Mouse (Mus musculus) cerebellum, adult 2 months (tissue): ENCODE results near the gene Trim3. TPM values are rescaled to one million over a fixed set of nuclear protein-coding genes. Genes with fewer than 3 reads are reported as not detected.
A peak's percentile ranks its signal among the peaks of the same experiment; 100 is the strongest.

Experiments
- DNase-seq, 2 experiments: peaks; one replicate each; pipeline ENCODE4 v3.0.0; 2021
- H3K27ac ChIP-seq: fragments of 200-500 bp; 2 replicates; pipeline ENCODE4 v1.5.1; 2012; ENCODE audit warnings: low read length, control low read depth, inconsistent platforms; ENCODE audit not compliant: insufficient read depth
- H3K27me3 ChIP-seq: fragments of 200-500 bp; 2 replicates; pipeline ENCODE4 v1.6.1; 2012; ENCODE audit warnings: inconsistent platforms, mild to moderate bottlenecking, low read length, moderate library complexity; ENCODE audit not compliant: control insufficient read depth, insufficient read depth
- H3K4me1 ChIP-seq: fragments of 200-500 bp; 2 replicates; pipeline ENCODE4 v1.6.1; 2011; ENCODE audit warnings: low read length; ENCODE audit not compliant: control insufficient read depth, insufficient read depth
- H3K4me3 ChIP-seq: fragments of 200-500 bp; replicated peaks from 2 replicates; pipeline ENCODE3; 2011; ENCODE audit warnings: mild to moderate bottlenecking, low read depth, low read length, control low read depth; ENCODE audit not compliant: insufficient read depth
- CTCF ChIP-seq: fragments of 200-500 bp; IDR thresholded peaks from 2 replicates; pipeline ENCODE4 v1.5.1; 2011; ENCODE audit warnings: low read depth, mild to moderate bottlenecking, control low read depth, low read length, moderate library complexity, borderline replicate concordance; ENCODE audit not compliant: insufficient read depth
- POLR2A ChIP-seq: fragments of 200-500 bp; IDR thresholded peaks from 2 replicates; pipeline ENCODE4 v1.6.1; 2011; ENCODE audit warnings: low read length, control low read depth, borderline replicate concordance; ENCODE audit not compliant: insufficient read depth
- WGBS: fragments of 180-500 bp; shearing (Covaris S2); methylation state at CpG from one replicate; pipeline ENCODE4 v1.1.7; 2018; 5-methylcytosine and 5-hydroxymethylcytosine counted together
- polyA plus RNA-seq: library from polyadenylated mRNA; depleted of rRNA; stranded (reverse); fragments of >200 nt; gene quantifications from 2 replicates; pipeline ENCODE4 v1.2.3, GENCODE M21; 2012

Trim3 gene
- polyA plus RNA-seq, 1 experiment, result 332 TPM

GRCm38 (mm10) chr7:105635726-105636125 is 2.4 kb upstream of the Trim3 start:
- peak in 1 of 2 experiments; percentile 13 for DNase-seq
- no peak for TF ChIP-seq CTCF
- no peak for TF ChIP-seq POLR2A
- no peak overlapping the region for H3K27ac ChIP-seq
- H3K4me3 ChIP-seq, result no peak overlapping the region
- no peaks in the 10 kb centered on the region for H3K27me3 ChIP-seq
- peaks cover 12% of the 10 kb centered on the region for H3K4me1 ChIP-seq
- WGBS, result 73% methylated on average over 2 of the region's 2 CpGs

GRCm38 (mm10) chr7:105634272-105634920 is 1.0 kb upstream of the Trim3 start:
- DNase-seq, result peak in 1 of 2 experiments; percentile 29
- WGBS, result 64% methylated on average over 9 of the region's 9 CpGs
- TF ChIP-seq POLR2A (no peak), CTCF (no peak)
- Histone ChIP-seq H3K4me3 (no peak overlapping the region), H3K27me3 (no peaks in the 10 kb centered on the region), H3K4me1 (peaks cover 15% of the 10 kb centered on the region), H3K27ac (no peak overlapping the region)

DNA sequence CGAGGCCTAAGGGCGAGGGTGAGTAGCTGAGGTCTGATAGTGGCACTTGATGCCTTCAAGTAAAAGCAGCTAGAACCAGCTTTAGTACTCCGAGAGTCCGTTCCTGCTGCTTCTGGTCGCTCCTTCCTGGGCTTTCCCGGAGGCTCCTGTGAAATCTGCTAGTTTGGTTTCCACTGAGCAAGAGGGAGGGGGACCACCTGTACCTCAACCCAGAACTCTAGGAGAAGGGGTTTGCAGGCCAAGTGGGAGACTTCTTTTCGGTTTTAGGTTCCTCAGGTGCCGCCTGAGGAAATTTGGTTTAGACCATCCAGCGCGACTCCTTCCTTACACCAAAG is 397 bp upstream of the Trim3 start:
- H3K27me3 ChIP-seq, result no peaks in the 10 kb centered on the region
- peak overlapping the region; percentile 98 for H3K27ac ChIP-seq
- peaks cover 15% of the 10 kb centered on the region for H3K4me1 ChIP-seq
- no peak for TF ChIP-seq CTCF
- TF ChIP-seq POLR2A, result no peak
- no peak for DNase-seq
- H3K4me3 ChIP-seq, result peak overlapping the region; percentile 100
- WGBS, result 7% methylated on average over 10 of the region's 10 CpGs

GRCm38 (mm10) chr7:105632551-105632972 is 809 bp downstream of the Trim3 start:
- 1% methylated on average over 4 of the region's 4 CpGs for WGBS
- DNase-seq, result peak; percentile 84 to 90
- Histone ChIP-seq H3K4me1 (peaks cover 23% of the 10 kb centered on the region), H3K27me3 (no peaks in the 10 kb centered on the region), H3K27ac (peak overlapping the region; percentile 99), H3K4me3 (peak overlapping the region; percentile 100)
- TF ChIP-seq POLR2A, result peak; percentile 37; the same call in 1 of the 2 replicates
- no peak for TF ChIP-seq CTCF

DNA sequence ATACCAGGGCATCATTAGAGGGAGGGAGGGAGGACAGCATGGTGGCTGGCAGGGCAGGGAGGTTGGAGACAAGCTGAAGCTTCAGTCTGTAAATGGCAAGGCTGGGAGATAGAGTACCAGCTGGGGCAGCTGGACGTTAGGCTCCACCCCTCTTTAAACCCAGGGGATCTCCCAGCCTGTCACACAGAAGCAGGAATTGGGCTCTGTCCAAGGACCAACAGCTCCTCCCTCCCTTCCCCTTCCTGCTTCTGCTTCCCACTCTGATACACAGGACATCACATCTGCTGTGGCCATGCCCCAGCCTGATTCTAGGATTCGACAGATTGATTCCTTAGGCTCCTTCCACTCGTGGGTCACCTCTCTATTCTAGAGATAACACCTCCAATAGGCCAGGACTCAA is 4.7 kb downstream of the Trim3 start:
- Histone ChIP-seq H3K4me3 (no peak overlapping the region), H3K4me1 (peaks cover 41% of the 10 kb centered on the region), H3K27ac (peak overlapping the region; percentile 76), H3K27me3 (no peaks in the 10 kb centered on the region)
- no peak for TF ChIP-seq CTCF
- TF ChIP-seq POLR2A, result no peak
- WGBS, result 3% methylated on average over 3 of the region's 3 CpGs
- peak; percentile 42 to 62 for DNase-seq

GRCm38 (mm10) chr7:105625397-105625796 is 8.0 kb downstream of the Trim3 start:
- H3K27ac ChIP-seq, result peak overlapping the region; percentile 84
- peaks cover 55% of the 10 kb centered on the region for H3K4me1 ChIP-seq
- TF ChIP-seq POLR2A (0 out of 2 replicates have a peak, but pooled peaks have one; percentile 12), CTCF (no peak)
- peak overlapping the region; percentile 52 for H3K4me3 ChIP-seq
- peak; percentile 79 to 91 for DNase-seq
- H3K27me3 ChIP-seq, result no peaks in the 10 kb centered on the region
- WGBS, result 2% methylated on average over 6 of the region's 6 CpGs

GRCm38 (mm10) chr7:105621646-105622292 is 11.6 kb downstream of the Trim3 start:
- no peaks in the 10 kb centered on the region for H3K27me3 ChIP-seq
- H3K4me1 ChIP-seq, result peaks cover 45% of the 10 kb centered on the region
- no peak overlapping the region for H3K4me3 ChIP-seq
- H3K27ac ChIP-seq, result peak overlapping the region; percentile 31; the same call in 1 of the 2 replicates
- WGBS, result 58% methylated on average over 8 of the region's 8 CpGs
- TF ChIP-seq CTCF, result no peak
- DNase-seq, result peak in 1 of 2 experiments; percentile 8

- peak in 1 of 2 experiments; percentile 15 for DNase-seq
- Histone ChIP-seq H3K27me3 (no peaks in the 10 kb centered on the region), H3K4me3 (no peak overlapping the region), H3K4me1 (peaks cover 45% of the 10 kb centered on the region), H3K27ac (no peak overlapping the region)
- 55% methylated on average over 4 of the region's 4 CpGs for WGBS
- TF ChIP-seq CTCF (no peak), POLR2A (no peak)
Observed at GRCm38 (mm10) chr7:105621053-105621452, 12.3 kb downstream of the Trim3 start.
